Mouse (Mus musculus): ENCODE data around the gene Panx2. TPM values are rescaled to one million over a fixed set of nuclear protein-coding genes. Genes with fewer than 3 reads are reported as not detected.

Gene Panx2
- polyA plus RNA-seq, 2 experiments = 0.48 to 2.0 TPM

DNA sequence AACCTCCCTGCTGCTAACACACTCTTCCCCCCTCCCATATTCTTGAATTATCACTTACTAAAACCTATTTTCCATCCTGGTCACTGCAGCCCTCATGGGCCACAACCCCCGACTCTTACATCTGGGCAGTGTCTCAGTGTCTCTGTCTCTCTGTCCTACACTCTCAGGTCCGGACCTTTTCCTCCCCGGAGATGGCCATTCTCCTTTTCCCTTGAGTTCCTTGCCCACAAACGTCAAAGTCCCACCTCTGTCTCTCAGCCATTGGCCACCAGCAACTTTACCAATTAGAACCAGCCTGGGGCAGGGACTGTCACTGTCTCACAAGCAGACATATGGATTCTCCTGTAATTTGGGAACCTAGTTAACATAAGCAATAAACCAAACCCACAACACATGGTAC, 13.2 kb upstream of the Panx2 start:
- H3K27me3 ChIP-seq (ENCODE audit: control insufficient read depth, insufficient read depth, low read length) = no peaks in the 10 kb centered on the region
- no peaks in the 10 kb centered on the region for H3K36me3 ChIP-seq (ENCODE audit: control insufficient read depth, insufficient read depth, low read length)
- 60% methylated on average over 4 of the region's 4 CpGs for WGBS
- no peak for TF ChIP-seq POLR2A (IDR thresholded peaks at IDR 0.05; ENCODE audit: borderline replicate concordance, extremely low read depth, insufficient read depth, insufficient read length)
- no peak overlapping the region for H3K4me3 ChIP-seq (replicated peaks; ENCODE audit: low read length)
- ATAC-seq (ENCODE audit: low FRiP score, low read depth) (no peak), DNase-seq (ENCODE audit: low spot score) (no peak)
- no peaks in the 10 kb centered on the region for H3K4me1 ChIP-seq (ENCODE audit: control insufficient read depth, insufficient read depth, low read length)
- peaks cover 9% of the 10 kb centered on the region; the same call in 1 of the 2 replicates for H3K9me3 ChIP-seq (ENCODE audit: control insufficient read depth, low read length)
- H3K4me2 ChIP-seq (replicated peaks; ENCODE audit: low read depth, low read length, severe bottlenecking) = no peak overlapping the region
- no peak overlapping the region for H3K9ac ChIP-seq (ENCODE audit: low read depth, low read length, severe bottlenecking)
- no peak overlapping the region for H3K27ac ChIP-seq (replicated peaks; ENCODE audit: low read depth, low read length)

DNA sequence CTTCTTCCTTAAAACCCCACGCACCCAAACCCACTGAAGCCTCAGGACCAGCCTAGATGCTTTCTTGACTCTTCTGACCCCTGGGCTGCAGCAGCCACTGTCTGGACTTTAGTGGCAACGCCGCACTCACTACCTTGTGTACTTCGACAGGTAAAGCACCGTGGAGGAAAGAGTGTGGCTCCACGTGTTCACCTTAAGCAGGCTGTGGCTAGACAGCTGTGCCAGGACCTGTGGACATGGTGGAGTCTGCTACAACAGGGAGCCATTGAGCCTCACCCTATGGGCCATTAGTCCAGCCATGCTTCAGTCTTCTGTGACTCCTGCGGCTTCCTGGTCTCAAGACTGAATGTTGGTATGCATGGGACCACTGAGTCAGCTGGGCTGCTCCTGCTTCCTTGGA, 4.9 kb upstream of the Panx2 start:
- Histone ChIP-seq H3K9ac (ENCODE audit: low read depth, low read length, severe bottlenecking) (no peak overlapping the region), H3K4me2 (replicated peaks; ENCODE audit: low read depth, low read length, severe bottlenecking) (no peak overlapping the region), H3K4me1 (ENCODE audit: control insufficient read depth, insufficient read depth, low read length) (no peaks in the 10 kb centered on the region), H3K4me3 (replicated peaks; ENCODE audit: low read length) (no peak overlapping the region), H3K27ac (replicated peaks; ENCODE audit: low read depth, low read length) (no peak overlapping the region), H3K9me3 (ENCODE audit: control insufficient read depth, low read length) (no peaks in the 10 kb centered on the region), H3K36me3 (ENCODE audit: control insufficient read depth, insufficient read depth, low read length) (no peaks in the 10 kb centered on the region), H3K27me3 (ENCODE audit: control insufficient read depth, insufficient read depth, low read length) (peaks cover 13% of the 10 kb centered on the region)
- DNase-seq (ENCODE audit: low spot score) (no peak), ATAC-seq (ENCODE audit: low FRiP score, low read depth) (no peak)
- WGBS = 86% methylated on average over 7 of the region's 7 CpGs
- TF ChIP-seq POLR2A (IDR thresholded peaks at IDR 0.05; ENCODE audit: borderline replicate concordance, extremely low read depth, insufficient read depth, insufficient read length) = no peak

DNA sequence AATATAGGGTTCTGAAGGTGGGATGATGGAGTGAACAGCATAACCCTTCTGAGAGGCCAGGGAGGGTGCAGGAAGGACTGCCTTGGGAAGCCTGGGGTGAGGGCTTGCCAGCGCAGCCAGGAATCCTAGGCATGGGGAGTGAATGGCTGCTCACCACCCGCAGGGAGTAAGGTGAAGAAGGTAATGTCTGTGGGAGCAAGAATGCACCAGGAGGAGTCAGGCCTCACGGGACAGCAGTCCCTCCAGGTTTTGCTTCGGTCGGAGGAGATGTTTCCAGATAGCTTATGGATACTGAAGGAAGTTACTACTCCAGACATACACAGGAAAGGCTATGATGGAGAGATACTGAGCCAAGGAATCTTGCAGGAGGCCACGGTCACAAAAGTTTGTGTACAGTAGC, 798 bp upstream of the Panx2 start:
- peaks cover 25% of the 10 kb centered on the region for H3K27me3 ChIP-seq (ENCODE audit: control insufficient read depth, insufficient read depth, low read length)
- no peak for TF ChIP-seq POLR2A (IDR thresholded peaks at IDR 0.05; ENCODE audit: borderline replicate concordance, extremely low read depth, insufficient read depth, insufficient read length)
- ATAC-seq (ENCODE audit: low FRiP score, low read depth) (no peak), DNase-seq (ENCODE audit: low spot score) (no peak)
- H3K9me3 ChIP-seq (ENCODE audit: control insufficient read depth, low read length) = no peaks in the 10 kb centered on the region
- H3K4me1 ChIP-seq (ENCODE audit: control insufficient read depth, insufficient read depth, low read length) = no peaks in the 10 kb centered on the region
- H3K27ac ChIP-seq (replicated peaks; ENCODE audit: low read depth, low read length) = no peak overlapping the region
- no peak overlapping the region for H3K9ac ChIP-seq (ENCODE audit: low read depth, low read length, severe bottlenecking)
- H3K36me3 ChIP-seq (ENCODE audit: control insufficient read depth, insufficient read depth, low read length) = no peaks in the 10 kb centered on the region
- peak overlapping the region; percentile 63; the same call in 1 of the 2 replicates for H3K4me3 ChIP-seq (replicated peaks; ENCODE audit: low read length)
- peak overlapping the region; percentile 93 for H3K4me2 ChIP-seq (replicated peaks; ENCODE audit: low read depth, low read length, severe bottlenecking)
- 24% methylated on average over 6 of the region's 6 CpGs for WGBS

DNA sequence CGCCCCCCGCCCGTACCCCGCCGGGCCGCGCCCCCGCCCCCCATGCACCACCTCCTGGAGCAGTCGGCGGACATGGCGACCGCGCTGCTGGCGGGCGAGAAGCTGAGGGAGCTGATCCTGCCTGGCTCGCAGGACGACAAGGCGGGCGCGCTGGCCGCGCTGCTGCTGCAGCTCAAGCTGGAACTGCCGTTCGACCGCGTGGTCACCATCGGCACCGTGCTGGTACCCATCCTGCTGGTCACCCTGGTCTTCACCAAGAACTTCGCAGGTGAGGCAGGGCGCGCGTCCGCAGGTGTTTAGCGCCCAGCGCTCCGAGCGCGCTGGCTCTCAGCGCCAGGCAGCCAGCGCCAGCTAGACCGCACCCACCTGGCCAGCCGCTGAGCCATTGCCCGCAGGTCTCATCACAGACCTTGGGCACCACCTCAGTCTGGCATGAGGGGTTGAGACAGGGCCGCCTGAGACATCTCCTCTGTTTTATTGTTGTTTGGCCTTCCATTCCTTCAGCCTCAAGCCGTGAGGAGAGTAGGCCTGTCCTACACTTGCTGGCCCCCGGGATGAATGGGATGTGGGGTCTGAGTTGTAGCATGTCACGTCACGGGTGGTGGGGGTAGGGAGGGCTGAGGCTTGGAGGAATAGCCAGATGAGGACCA, 623 bp downstream of the Panx2 start:
- no peak for DNase-seq (ENCODE audit: low spot score)
- H3K9ac ChIP-seq (ENCODE audit: low read depth, low read length, severe bottlenecking) = peak overlapping the region; percentile 69
- peaks cover 25% of the 10 kb centered on the region for H3K27me3 ChIP-seq (ENCODE audit: control insufficient read depth, insufficient read depth, low read length)
- peak; percentile 56; the same call in 1 of the 2 replicates for ATAC-seq (ENCODE audit: low FRiP score, low read depth)
- no peaks in the 10 kb centered on the region for H3K36me3 ChIP-seq (ENCODE audit: control insufficient read depth, insufficient read depth, low read length)
- H3K27ac ChIP-seq (replicated peaks; ENCODE audit: low read depth, low read length) = no peak overlapping the region
- peak overlapping the region; percentile 63 for H3K4me3 ChIP-seq (replicated peaks; ENCODE audit: low read length)
- WGBS = 9% methylated on average over 8 of the region's 48 CpGs
- peak overlapping the region; percentile 93 for H3K4me2 ChIP-seq (replicated peaks; ENCODE audit: low read depth, low read length, severe bottlenecking)
- H3K9me3 ChIP-seq (ENCODE audit: control insufficient read depth, low read length) = no peaks in the 10 kb centered on the region
- TF ChIP-seq POLR2A (IDR thresholded peaks at IDR 0.05; ENCODE audit: borderline replicate concordance, extremely low read depth, insufficient read depth, insufficient read length) = 0 out of 2 replicates have a peak, but pooled peaks have one; percentile 18
- H3K4me1 ChIP-seq (ENCODE audit: control insufficient read depth, insufficient read depth, low read length) = no peaks in the 10 kb centered on the region

DNA sequence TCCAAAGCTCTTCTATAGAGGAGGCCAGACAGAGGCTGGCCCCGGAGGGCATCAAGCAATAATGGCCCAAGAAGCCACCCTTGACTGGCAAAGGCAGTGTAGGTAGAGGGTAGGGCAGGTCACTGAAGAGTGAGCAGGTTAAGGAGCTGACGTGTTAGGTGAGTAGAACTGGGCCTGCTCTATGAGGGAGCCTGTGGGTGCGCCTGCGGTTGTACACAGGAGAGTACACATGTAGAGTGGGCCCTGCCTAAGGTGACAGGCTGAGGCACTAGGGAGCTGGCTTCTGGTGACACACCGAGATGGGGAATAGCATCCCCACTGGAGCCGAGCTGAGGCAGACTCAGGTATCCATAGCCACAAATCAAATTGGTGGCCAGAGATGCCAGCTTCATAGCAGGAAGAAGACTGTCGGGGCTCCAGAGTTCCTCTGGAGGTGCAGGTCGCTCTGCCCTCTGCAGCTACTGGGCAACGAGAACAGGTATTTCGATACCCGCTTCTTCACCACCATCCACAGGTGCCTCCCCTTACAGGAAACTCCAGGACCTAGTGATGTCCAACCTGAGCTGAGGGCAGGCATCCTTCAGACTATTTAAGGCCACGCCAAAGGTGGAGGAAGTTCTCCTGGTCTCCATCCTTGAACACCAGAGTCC, 1.4 kb downstream of the Panx2 start:
- Histone ChIP-seq H3K4me1 (ENCODE audit: control insufficient read depth, insufficient read depth, low read length) (no peaks in the 10 kb centered on the region), H3K4me3 (replicated peaks; ENCODE audit: low read length) (no peak overlapping the region), H3K27me3 (ENCODE audit: control insufficient read depth, insufficient read depth, low read length) (peaks cover 25% of the 10 kb centered on the region), H3K27ac (replicated peaks; ENCODE audit: low read depth, low read length) (no peak overlapping the region), H3K9me3 (ENCODE audit: control insufficient read depth, low read length) (no peaks in the 10 kb centered on the region), H3K9ac (ENCODE audit: low read depth, low read length, severe bottlenecking) (no peak overlapping the region), H3K4me2 (replicated peaks; ENCODE audit: low read depth, low read length, severe bottlenecking) (no peak overlapping the region), H3K36me3 (ENCODE audit: control insufficient read depth, insufficient read depth, low read length) (no peaks in the 10 kb centered on the region)
- 87% methylated on average over 12 of the region's 12 CpGs for WGBS
- ATAC-seq (ENCODE audit: low FRiP score, low read depth) (no peak), DNase-seq (ENCODE audit: low spot score) (no peak)
- no peak for TF ChIP-seq POLR2A (IDR thresholded peaks at IDR 0.05; ENCODE audit: borderline replicate concordance, extremely low read depth, insufficient read depth, insufficient read length)
